Mouse (Mus musculus) Patski (cell line): ENCODE results near the gene Camk2d. TPM values are rescaled to one million over a fixed set of nuclear protein-coding genes. Genes with fewer than 3 reads are reported as not detected.

Source experiments
- ATAC-seq: fragments of 100-300 bp; one replicate; pipeline ENCODE4 v1.8.0; 2021
- CTCF ChIA-PET: fragments of 350-600 bp; sonication (Branson Sonifier 250); formaldehyde crosslinking; loops from one replicate; lab custom pipeline; 2022; ENCODE audit warnings: inconsistent platforms; lab: Charles Lee
- POLR2A ChIA-PET: fragments of 350-600 bp; sonication (Branson Sonifier 250); formaldehyde crosslinking; loops from one replicate; lab custom pipeline; 2022; ENCODE audit warnings: antibody characterized with exemption, inconsistent platforms; lab: Charles Lee
- DNase-seq: peaks from one replicate; pipeline ENCODE4 v3.0.0-alpha.2; 2011; ENCODE audit warnings: low read depth, low spot score
- H3K27me3 ChIP-seq: fragments of 371-371 bp; one replicate; pipeline ENCODE4 v1.5.1; 2021
- CTCF ChIP-seq: fragments of 100-300 bp; IDR thresholded peaks from one replicate; pipeline ENCODE4 v1.5.1; 2021
- in situ Hi-C: fragments of 300-500 bp; cut with MboI; formaldehyde crosslinking; loops from 3 replicates; pipeline ENCODE4 v1.11.1; 2018; ENCODE audit warnings: low pct_unique_long_range_greater_than_20kb, mixed read lengths
- polyA plus RNA-seq: library from polyadenylated mRNA; unstranded; gene quantifications from one replicate; pipeline ENCODE4 v1.2.3, GENCODE M21; 2021

The Camk2d gene
- polyA plus RNA-seq, 1 experiment from 2014 or later, result 99.0 TPM

GRCm38 (mm10) chr3:126609795-126610451 is 13.8 kb downstream of the Camk2d start:
- no peak for DNase-seq
- CTCF ChIA-PET, result interaction anchor here (1.0 to 1.3 kb wide), 3 partner anchors 9 to 80 kb away, joined by 3 read pairs; no protein-coding TSS in a partner anchor
- TF ChIP-seq CTCF, result no peak
- no peaks in the 10 kb centered on the region for H3K27me3 ChIP-seq
- ATAC-seq, result no peak
- in situ Hi-C loops, result no loop called here
- POLR2A ChIA-PET, result interaction anchor here (1.4 kb wide), 1 partner anchor 12 kb away, joined by 4 read pairs; no protein-coding TSS in a partner anchor

- H3K27me3 ChIP-seq, result no peaks in the 10 kb centered on the region
- ChIA-PET CTCF (interaction anchor here (1.2 to 1.4 kb wide), 2 partner anchors 19 to 88 kb away, joined by 3 read pairs; no protein-coding TSS in a partner anchor), POLR2A (no interaction called here)
- DNase-seq (no peak), ATAC-seq (peak; percentile 88)
- in situ Hi-C loops, result no loop called here
- no peak for TF ChIP-seq CTCF
Observed at GRCm38 (mm10) chr3:126611624-126612023, 15.5 kb downstream of the Camk2d start.

GRCm38 (mm10) chr3:126612748-126613509 is 16.8 kb downstream of the Camk2d start:
- ChIA-PET CTCF (interaction anchor here (1.1 to 1.4 kb wide), 4 partner anchors 25 to 291 kb away, joined by 3 read pairs; no protein-coding TSS in a partner anchor), POLR2A (no interaction called here)
- no peaks in the 10 kb centered on the region for H3K27me3 ChIP-seq
- ATAC-seq (no peak), DNase-seq (no peak)
- TF ChIP-seq CTCF, result no peak
- in situ Hi-C loops, result no loop called here

- H3K27me3 ChIP-seq, result no peaks in the 10 kb centered on the region
- DNase-seq (no peak), ATAC-seq (no peak)
- POLR2A ChIA-PET, result no interaction called here
- in situ Hi-C loops, result no loop called here
- CTCF ChIA-PET, result interaction anchor here (1.1 to 1.2 kb wide), 3 partner anchors 24 to 290 kb away, joined by 3 read pairs; no protein-coding TSS in a partner anchor
- TF ChIP-seq CTCF, result no peak
Observed at GRCm38 (mm10) chr3:126613510-126614128, 17.5 kb downstream of the Camk2d start.

- no peak for TF ChIP-seq CTCF
- no peak for DNase-seq
- no peak for ATAC-seq
- in situ Hi-C loops, result no loop called here
- CTCF ChIA-PET, result interaction anchor here (1.1 to 2.4 kb wide), 4 partner anchors 10 to 156 kb away, joined by 5 to 8 read pairs (median 5); no protein-coding TSS in a partner anchor
- POLR2A ChIA-PET, result no interaction called here
- no peaks in the 10 kb centered on the region for H3K27me3 ChIP-seq
Observed at GRCm38 (mm10) chr3:126615306-126615705, 19.2 kb downstream of the Camk2d start.

DNA sequence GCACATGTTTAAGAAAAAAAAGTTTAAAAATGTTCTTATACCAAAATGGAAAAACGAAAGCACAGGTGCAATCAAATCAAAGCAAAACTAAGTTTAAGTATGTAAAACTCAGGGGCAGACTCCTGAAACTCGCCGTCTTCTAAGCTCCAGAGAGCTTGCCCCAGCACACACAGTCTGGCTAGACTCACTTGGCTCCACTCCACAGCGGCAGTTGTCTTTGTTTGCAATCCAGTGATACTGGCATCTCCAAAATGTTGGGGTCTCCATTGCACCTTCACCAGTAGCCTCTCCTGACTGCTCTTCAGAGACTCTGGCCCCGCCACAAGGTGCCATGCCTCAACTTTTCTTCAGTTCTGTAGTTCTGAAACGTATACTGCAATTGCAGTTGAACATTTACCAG is 24.1 kb downstream of the Camk2d start:
- POLR2A ChIA-PET, result no interaction called here
- CTCF ChIA-PET, result no interaction called here

GRCm38 (mm10) chr3:126622509-126622908 is 26.4 kb downstream of the Camk2d start:
- ATAC-seq (no peak), DNase-seq (no peak)
- ChIA-PET POLR2A (interaction anchor here (0.7 kb wide), 1 partner anchor 35 kb away, joined by 5 read pairs; no protein-coding TSS in a partner anchor), CTCF (interaction anchor here (1.7 kb wide), 1 partner anchor 8 kb away, joined by 8 read pairs; no protein-coding TSS in a partner anchor)
- TF ChIP-seq CTCF, result no peak
- H3K27me3 ChIP-seq, result no peaks in the 10 kb centered on the region
- in situ Hi-C loops, result no loop called here

More for the DNA sequence above, 24.1 kb downstream of the Camk2d start:
- DNase-seq (no peak), ATAC-seq (no peak)
- TF ChIP-seq CTCF, result no peak
- in situ Hi-C loops, result no loop called here
- no peaks in the 10 kb centered on the region for H3K27me3 ChIP-seq

DNA sequence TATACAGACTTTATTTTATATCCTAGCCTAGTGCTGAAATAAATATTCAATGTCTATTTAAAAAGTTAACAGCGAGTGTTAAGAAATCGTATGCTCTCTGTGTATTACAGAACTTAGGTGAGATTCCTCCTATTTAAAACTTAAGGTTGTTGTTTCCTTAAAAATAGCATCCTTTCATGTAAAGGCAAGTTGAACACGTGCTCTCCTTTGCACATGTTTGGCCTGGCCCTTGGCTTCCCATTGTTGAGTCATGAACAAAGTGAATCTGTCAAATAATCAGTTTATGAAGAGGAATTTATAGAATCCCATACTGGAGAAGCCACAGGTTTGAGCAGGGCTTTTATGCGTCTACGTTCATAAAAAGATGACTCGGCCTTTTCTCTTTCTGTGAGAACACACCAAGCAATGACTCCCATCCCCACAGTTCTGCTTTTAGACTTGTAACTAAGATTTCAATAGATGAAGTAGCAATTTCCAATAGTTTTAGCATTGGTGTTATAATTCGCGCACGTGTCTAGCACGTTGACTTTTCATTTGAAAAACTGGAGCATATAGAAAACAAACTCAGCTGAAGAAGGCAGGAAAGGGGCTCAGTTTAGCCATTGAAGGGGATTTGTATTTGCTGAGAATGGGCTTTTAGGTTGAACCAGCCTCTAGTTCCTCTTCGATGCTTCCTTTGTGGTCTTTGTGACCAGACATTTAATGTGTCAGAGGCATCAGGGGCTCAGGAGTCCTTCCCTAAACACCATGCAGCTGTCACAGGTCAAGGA is 29.1 kb downstream of the Camk2d start:
- DNase-seq, result no peak
- H3K27me3 ChIP-seq, result no peaks in the 10 kb centered on the region
- no peak for ATAC-seq
- CTCF ChIA-PET, result interaction anchor here (1.1 to 1.5 kb wide), 3 partner anchors 9 to 70 kb away, joined by 3 to 5 read pairs (median 3); no protein-coding TSS in a partner anchor
- POLR2A ChIA-PET, result no interaction called here
- no peak for TF ChIP-seq CTCF
- in situ Hi-C loops, result no loop called here

GRCm38 (mm10) chr3:126625764-126626040 is 29.6 kb downstream of the Camk2d start:
- CTCF ChIA-PET, result interaction anchor here (1.1 to 1.5 kb wide), 3 partner anchors 10 to 70 kb away, joined by 3 to 5 read pairs (median 3); no protein-coding TSS in a partner anchor
- no peaks in the 10 kb centered on the region for H3K27me3 ChIP-seq
- TF ChIP-seq CTCF, result no peak
- DNase-seq (no peak), ATAC-seq (no peak)
- in situ Hi-C loops, result no loop called here
- POLR2A ChIA-PET, result no interaction called here

GRCm38 (mm10) chr3:126627968-126628367 is 31.9 kb downstream of the Camk2d start:
- no peaks in the 10 kb centered on the region for H3K27me3 ChIP-seq
- CTCF ChIA-PET, result interaction anchor here (0.6 to 3.3 kb wide), 12 partner anchors 8 to 686 kb away, joined by 3 to 21 read pairs (median 3); no protein-coding TSS in a partner anchor
- no peak for DNase-seq
- in situ Hi-C loops, result no loop called here
- POLR2A ChIA-PET, result no interaction called here
- no peak for TF ChIP-seq CTCF
- ATAC-seq, result no peak
